Mouse (Mus musculus) cortical plate, adult 2 months (tissue): ENCODE results near the gene Lcn8.

Experiments
- CTCF ChIP-seq: fragments of 200-500 bp; IDR thresholded peaks from 2 replicates; pipeline ENCODE4 v1.5.1; 2011; ENCODE audit warnings: mild to moderate bottlenecking, control low read depth, low read length; ENCODE audit not compliant: insufficient read depth; ENCODE audit errors: extremely low read depth
- POLR2A ChIP-seq: fragments of 200-500 bp; IDR thresholded peaks from 2 replicates; pipeline ENCODE4 v1.6.1; 2011; ENCODE audit warnings: mild to moderate bottlenecking, low read length, control low read depth; ENCODE audit not compliant: insufficient read depth; ENCODE audit errors: extremely low read depth

GRCm38 (mm10) chr2:25686941-25687340 lies 34.0 kb downstream of the Lcn8 start:
- TF ChIP-seq CTCF (no peak), POLR2A (no peak)
